Mouse (Mus musculus): ENCODE data around the gene Rab8a.

GRCm38 (mm10) chr8:72149056-72149455 lies 11.9 kb upstream of the Rab8a start:
- TF ChIP-seq GATA1 (IDR thresholded peaks at IDR 0.05; ENCODE audit: low read length) = no peak
- no peak for TF ChIP-seq TAL1 (IDR thresholded peaks at IDR 0.05; ENCODE audit: low read length)

Data from erythroblast, embryonic 14.5 days (primary cell).